Mouse (Mus musculus) heart, adult 2 months (tissue): ENCODE measurements at regions not wholly inside any gene's neighbourhood (a gene's known extent, or its start where the extent isn't known, plus 50 kb on each side); places are given as distances from the start of the nearest gene placed in this dataset.

Experiments used
- CTCF ChIP-seq: fragments of 200-600 bp; IDR thresholded peaks from 2 replicates; pipeline ENCODE4 v1.8.1; 2022; ENCODE audit warnings: antibody characterized with exemption, mild to moderate bottlenecking, moderate library complexity
- EP300 ChIP-seq: fragments of 200-500 bp; IDR thresholded peaks from 2 replicates; pipeline ENCODE4 v1.6.1; 2011; ENCODE audit warnings: low read depth, low read length, control low read depth; ENCODE audit not compliant: insufficient read depth

DNA sequence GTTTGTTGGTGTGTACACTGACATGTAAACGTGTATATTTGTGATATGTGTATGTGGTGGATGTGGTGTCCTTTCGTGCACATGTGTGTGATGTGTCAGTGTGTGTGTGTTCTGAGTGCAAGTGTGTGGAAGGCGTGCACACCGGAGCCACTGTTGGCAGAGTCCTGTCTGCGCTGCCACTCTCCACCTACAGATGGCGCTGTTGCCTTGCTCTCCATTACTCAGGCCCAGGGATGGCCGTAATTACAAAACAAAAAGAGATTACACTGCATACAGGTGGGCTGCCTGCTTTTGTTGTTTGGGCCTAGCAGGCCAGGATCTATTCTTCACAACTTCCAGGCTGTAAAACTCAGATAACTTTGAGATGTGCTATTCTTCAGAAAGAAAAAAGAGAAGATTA, 199.4 kb downstream of the Cdh26 start:
- TF ChIP-seq CTCF = peak; percentile 88
- TF ChIP-seq EP300 = no peak
